Mouse (Mus musculus) CH12.LX (cell line): ENCODE measurements at regions not wholly inside any gene's neighbourhood (a gene's known extent, or its start where the extent isn't known, plus 50 kb on each side); places are given as distances from the start of the nearest gene placed in this dataset.

Experiments
- DNase-seq: peaks from one replicate; pipeline ENCODE4 v3.0.0-alpha.2; 2013; ENCODE audit errors: extremely low read depth
- H3K27ac ChIP-seq: 2 replicates; pipeline ENCODE4 v1.5.1; 2012; ENCODE audit warnings: low read depth, mild to moderate bottlenecking, control low read depth, moderate library complexity; ENCODE audit not compliant: insufficient read depth
- H3K27me3 ChIP-seq: replicated peaks from 2 replicates; pipeline ENCODE3; 2012; ENCODE audit warnings: inconsistent platforms
- H3K36me3 ChIP-seq, 2 experiments: replicated peaks in 1 of 2; 2 replicates each; pipeline versions ENCODE3 to v1.6.1; 2012; ENCODE audit warnings: inconsistent platforms in 1 of 2, low read length in 1 of 2, mild to moderate bottlenecking in 1 of 2, mixed read lengths in 1 of 2, moderate library complexity in 1 of 2; ENCODE audit not compliant: control insufficient read depth in 1 of 2, insufficient read depth in 1 of 2
- H3K4me1 ChIP-seq, 2 experiments: 2 replicates each; pipeline ENCODE4 v1.6.1; 2012; ENCODE audit warnings: inconsistent platforms in 1 of 2, moderate library complexity in 1 of 2; ENCODE audit not compliant: insufficient read depth in 2 of 2, control insufficient read depth in 1 of 2
- H3K4me2 ChIP-seq: 2 replicates; pipeline ENCODE4 v1.6.1; 2012; ENCODE audit warnings: low read depth, mild to moderate bottlenecking, control low read depth; ENCODE audit not compliant: poor library complexity, insufficient read depth, severe bottlenecking
- H3K4me3 ChIP-seq, 3 experiments: fragments of 150-350 bp in 1 of 3; sonication (generic) in 1 of 3; replicated peaks in 1 of 3; 2 replicates each; pipeline versions ENCODE3 to v1.5.1; 2011 to 2012; ENCODE audit warnings: low read depth in 2 of 3, low read length in 2 of 3, mild to moderate bottlenecking in 2 of 3, moderate library complexity in 2 of 3, control low read depth in 1 of 3, improper control_type of control experiment in 1 of 3, inconsistent platforms in 1 of 3, mixed read lengths in 1 of 3; ENCODE audit not compliant: poor library complexity in 1 of 3
- H3K79me2 ChIP-seq: replicated peaks from 2 replicates; pipeline ENCODE4 v1.6.1; 2012; ENCODE audit warnings: mild to moderate bottlenecking, moderate library complexity; ENCODE audit not compliant: control insufficient read depth, poor library complexity, insufficient read depth, severe bottlenecking; ENCODE audit errors: extremely low read depth
- H3K9ac ChIP-seq: 2 replicates; pipeline ENCODE4 v1.6.1; 2012; ENCODE audit warnings: low read depth, mild to moderate bottlenecking, control low read depth, moderate library complexity; ENCODE audit not compliant: insufficient read depth
- H3K9me3 ChIP-seq: replicated peaks from 2 replicates; pipeline ENCODE3; 2012; ENCODE audit warnings: low read length, inconsistent platforms, mixed read lengths
- BHLHE40 ChIP-seq: IDR thresholded peaks from 2 replicates; pipeline ENCODE4 v1.6.1; 2011; ENCODE audit warnings: mild to moderate bottlenecking, low read depth, low read length, improper control_type of control experiment
- CHD1 ChIP-seq: IDR thresholded peaks from 2 replicates; pipeline ENCODE4 v1.6.1; 2012; ENCODE audit warnings: low read depth, low read length, improper control_type of control experiment, inconsistent platforms
- CTCF ChIP-seq, 2 experiments: IDR thresholded peaks in 1 of 2; conservative IDR thresholded peaks in 1 of 2; 2 replicates each; pipeline ENCODE4 v1.5.1; 2011 to 2012; ENCODE audit warnings: low read depth in 2 of 2, low read length in 2 of 2, improper control_type of control experiment in 1 of 2, inconsistent platforms in 1 of 2, mild to moderate bottlenecking in 1 of 2, moderate library complexity in 1 of 2
- E2F4 ChIP-seq: IDR thresholded peaks from 2 replicates; pipeline ENCODE4 v1.6.1; 2011; ENCODE audit warnings: low read depth, low read length, improper control_type of control experiment; ENCODE audit not compliant: insufficient replicate concordance
- GABPA ChIP-seq: IDR thresholded peaks from 2 replicates; pipeline ENCODE4 v1.6.1; 2012; ENCODE audit warnings: low read depth, low read length, improper control_type of control experiment, inconsistent platforms; ENCODE audit not compliant: insufficient replicate concordance
- IRF4 ChIP-seq: IDR thresholded peaks from 2 replicates; pipeline ENCODE4 v1.6.1; 2014; ENCODE audit warnings: low read depth, mild to moderate bottlenecking, inconsistent platforms, low read length, improper control_type of control experiment
- JUND ChIP-seq: conservative IDR thresholded peaks from 2 replicates; pipeline ENCODE4 v1.6.1; 2011; ENCODE audit warnings: low read depth, low read length, improper control_type of control experiment
- MAX ChIP-seq: IDR thresholded peaks from 2 replicates; pipeline ENCODE4 v1.6.1; 2011; ENCODE audit warnings: low read length, improper control_type of control experiment
- NELFE ChIP-seq: IDR thresholded peaks from 2 replicates; pipeline ENCODE4 v1.6.1; 2011; ENCODE audit warnings: low read depth, low read length, improper control_type of control experiment
- NRF1 ChIP-seq: IDR thresholded peaks from 2 replicates; pipeline ENCODE4 v1.6.1; 2014; ENCODE audit warnings: low read depth, mild to moderate bottlenecking, inconsistent platforms, low read length, improper control_type of control experiment, moderate library complexity
- PAX5 ChIP-seq: IDR thresholded peaks from 2 replicates; pipeline ENCODE4 v1.6.1; 2012; ENCODE audit warnings: low read length, inconsistent platforms, mixed read lengths
- POLR2A ChIP-seq: IDR thresholded peaks from 2 replicates; pipeline ENCODE4 v1.6.1; 2011; ENCODE audit warnings: low read depth, mild to moderate bottlenecking, improper control_type of control experiment, low read length
- POLR2AphosphoS2 ChIP-seq: IDR thresholded peaks from 2 replicates; pipeline ENCODE4 v1.6.1; 2011; ENCODE audit warnings: low read depth, low read length, improper control_type of control experiment
- RAD21 ChIP-seq: IDR thresholded peaks from 2 replicates; pipeline ENCODE4 v1.6.1; 2011; ENCODE audit warnings: low read depth, mild to moderate bottlenecking, low read length, improper control_type of control experiment, moderate library complexity
- RCOR1 ChIP-seq: conservative IDR thresholded peaks from 2 replicates; pipeline ENCODE4 v1.6.1; 2012; ENCODE audit warnings: low read depth, mild to moderate bottlenecking, inconsistent platforms, low read length, improper control_type of control experiment
- SIN3A ChIP-seq: IDR thresholded peaks from 2 replicates; pipeline ENCODE4 v1.6.1; 2012; ENCODE audit warnings: low read length, improper control_type of control experiment, inconsistent platforms
- SMC3 ChIP-seq: IDR thresholded peaks from 2 replicates; pipeline ENCODE4 v1.6.1; 2011; ENCODE audit warnings: low read depth, low read length, improper control_type of control experiment
- TBP ChIP-seq: conservative IDR thresholded peaks from 2 replicates; pipeline ENCODE4 v1.6.1; 2011; ENCODE audit warnings: low read depth, low read length, improper control_type of control experiment
- UBTF ChIP-seq: IDR thresholded peaks from 2 replicates; pipeline ENCODE4 v1.6.1; 2012; ENCODE audit warnings: low read depth, mild to moderate bottlenecking, inconsistent platforms, low read length, improper control_type of control experiment, moderate library complexity
- USF1 ChIP-seq: IDR thresholded peaks from 2 replicates; pipeline ENCODE4 v1.6.1; 2014; ENCODE audit warnings: low read depth, mild to moderate bottlenecking, inconsistent platforms, low read length, improper control_type of control experiment
- USF2 ChIP-seq: conservative IDR thresholded peaks from 2 replicates; pipeline ENCODE4 v1.6.1; 2011; ENCODE audit warnings: low read depth, low read length, improper control_type of control experiment
- ZC3H11A ChIP-seq: IDR thresholded peaks from 2 replicates; pipeline ENCODE4 v1.6.1; 2012; ENCODE audit warnings: low read depth, mild to moderate bottlenecking, inconsistent platforms, low read length, improper control_type of control experiment
- ZKSCAN1 ChIP-seq: IDR thresholded peaks from 2 replicates; pipeline ENCODE4 v1.6.1; 2012; ENCODE audit warnings: low read depth, inconsistent platforms, low read length, improper control_type of control experiment, borderline replicate concordance
- ZMIZ1 ChIP-seq: IDR thresholded peaks from 2 replicates; pipeline ENCODE4 v1.6.1; 2012; ENCODE audit warnings: low read depth, mild to moderate bottlenecking, inconsistent platforms, low read length, improper control_type of control experiment
- dilution Hi-C: fragments of 300-500 bp; cut with MboI; formaldehyde crosslinking; loops from 2 replicates; pipeline ENCODE4 v1.14.3; 2020; ENCODE audit warnings: low sequenced_read_pairs; ENCODE audit not compliant: extremely low pct_unique_long_range_greater_than_20kb, extremely low pct_ligation_motif_present
- in situ Hi-C: fragments of 300-500 bp; cut with MboI; formaldehyde crosslinking; loops from 3 replicates; pipeline ENCODE4 v1.14.3; 2019; ENCODE audit warnings: low sequenced_read_pairs, low pct_ligation_motif_present, low pct_unique_long_range_greater_than_20kb, mixed read lengths

DNA sequence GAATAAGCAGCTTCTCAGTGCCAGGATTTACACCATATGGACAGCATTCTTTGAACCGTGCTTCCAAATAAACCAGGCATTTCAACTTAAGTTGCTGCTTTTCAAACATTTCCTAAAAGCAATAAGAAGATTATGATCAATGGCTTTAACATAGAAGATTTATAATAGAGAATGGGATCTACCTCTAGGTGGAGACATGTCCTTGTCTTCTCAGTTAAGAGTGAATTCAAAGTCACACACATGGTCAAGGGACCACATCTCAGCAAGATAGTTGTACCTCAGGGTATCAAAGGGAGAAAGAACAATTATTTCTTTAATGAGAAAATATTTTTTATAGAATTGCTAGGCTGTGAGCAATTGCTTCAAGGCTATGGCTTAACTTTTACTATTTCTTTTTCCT is 334.7 kb downstream of the Zfp804a start:
- Histone ChIP-seq H3K4me1 (no peaks in the 10 kb centered on the region), H3K27ac (no peak overlapping the region), H3K36me3 (no peaks in the 10 kb centered on the region), H3K9ac (no peak overlapping the region), H3K9me3 (no peaks in the 10 kb centered on the region), H3K4me3 (no peak overlapping the region), H3K4me2 (no peak overlapping the region), H3K27me3 (no peaks in the 10 kb centered on the region), H3K79me2 (no peaks in the 10 kb centered on the region)
- dilution Hi-C loops (no loop called here), in situ Hi-C loops (no loop called here)
- no peak for DNase-seq
- TF ChIP-seq TBP (no peak), JUND (no peak), CTCF (conservative IDR thresholded peaks at IDR 0.05 in 1 of 2, IDR thresholded peaks at IDR 0.05 in 1 of 2; ENCODE audit: low read depth in 2 of 2, low read length in 2 of 2) (peak in 1 of 2 experiments; percentile 15; a peak in 1 of 4 replicates), CHD1 (no peak), PAX5 (no peak), POLR2A (no peak), IRF4 (no peak), RCOR1 (no peak), NELFE (no peak), SMC3 (0 out of 2 replicates have a peak, but pooled peaks have one; percentile 5), POLR2AphosphoS2 (no peak), RAD21 (peak; percentile 19), MAX (no peak), UBTF (no peak)

DNA sequence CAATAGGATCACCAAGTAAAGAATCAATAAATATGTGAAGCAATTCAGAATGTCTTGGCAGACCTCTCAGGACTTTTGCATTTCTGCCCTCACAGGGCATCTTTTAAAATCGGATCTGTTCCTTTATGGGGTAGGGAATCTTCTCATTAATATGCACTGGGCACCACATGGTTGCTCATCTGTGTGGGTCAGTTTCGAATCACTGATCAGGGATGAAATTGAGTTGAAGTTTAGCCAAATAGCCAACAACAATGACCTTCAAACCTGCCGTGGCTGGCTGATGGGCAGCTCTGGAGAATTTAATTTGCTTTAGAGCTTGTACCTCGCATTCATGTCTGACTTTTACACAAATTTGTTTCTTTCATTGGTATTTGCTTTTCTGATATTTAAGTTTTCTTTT is 342.4 kb downstream of the Zfp804a start:
- no peak for DNase-seq
- dilution Hi-C loops (no loop called here), in situ Hi-C loops (no loop called here)

DNA sequence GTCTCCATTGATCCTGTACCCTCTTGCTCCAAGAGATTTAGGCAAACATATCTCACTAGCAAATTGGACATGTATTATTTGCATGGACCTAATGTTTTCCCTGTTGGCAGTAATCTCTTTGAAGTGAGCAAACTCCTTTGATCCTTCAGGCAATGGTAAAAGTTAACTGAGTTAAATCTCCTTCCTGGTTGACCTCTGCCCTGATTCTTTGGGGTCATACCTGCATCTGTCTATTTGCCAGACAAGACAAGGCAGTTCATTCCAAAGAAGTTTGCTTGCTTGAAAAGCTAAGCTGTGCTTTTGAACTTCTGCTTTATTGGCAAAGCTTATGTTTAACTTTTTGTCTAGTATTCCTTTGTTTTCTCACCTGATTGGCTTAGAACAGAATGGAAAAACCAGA is 392.7 kb downstream of the Zfp804a start:
- H3K79me2 ChIP-seq, result no peaks in the 10 kb centered on the region
- DNase-seq, result no peak
- no peaks in the 10 kb centered on the region for H3K27me3 ChIP-seq
- TF ChIP-seq NRF1 (no peak), MAX (no peak), ZKSCAN1 (no peak), USF2 (no peak), PAX5 (no peak), GABPA (no peak), JUND (no peak), USF1 (no peak), BHLHE40 (no peak), E2F4 (no peak), ZC3H11A (no peak), ZMIZ1 (no peak)
- TF ChIP-seq, all 38 proteins: peak for 0
- Histone ChIP-seq H3K4me2 (no peak overlapping the region), H3K4me1 (no peaks in the 10 kb centered on the region), H3K9me3 (peaks cover 2% of the 10 kb centered on the region), H3K36me3 (no peaks in the 10 kb centered on the region), H3K4me3 (no peak overlapping the region), H3K27ac (no peak overlapping the region), H3K9ac (no peak overlapping the region)
- in situ Hi-C loops, result no loop called here
- dilution Hi-C loops, result no loop called here

More for the DNA sequence above, 342.4 kb downstream of the Zfp804a start:
- H3K27me3 ChIP-seq, result no peaks in the 10 kb centered on the region
- no peaks in the 10 kb centered on the region for H3K4me1 ChIP-seq
- H3K36me3 ChIP-seq, result no peaks in the 10 kb centered on the region
- no peaks in the 10 kb centered on the region for H3K79me2 ChIP-seq
- H3K9ac ChIP-seq, result no peak overlapping the region
- H3K4me3 ChIP-seq, result no peak overlapping the region
- H3K4me2 ChIP-seq, result no peak overlapping the region
- no peak overlapping the region for H3K27ac ChIP-seq
- TF ChIP-seq SIN3A, result no peak
- TF ChIP-seq, all 38 proteins: peak for 0
- H3K9me3 ChIP-seq, result peaks cover 5% of the 10 kb centered on the region
